Mouse (Mus musculus): ENCODE results near the gene Fgfr2.

DNA sequence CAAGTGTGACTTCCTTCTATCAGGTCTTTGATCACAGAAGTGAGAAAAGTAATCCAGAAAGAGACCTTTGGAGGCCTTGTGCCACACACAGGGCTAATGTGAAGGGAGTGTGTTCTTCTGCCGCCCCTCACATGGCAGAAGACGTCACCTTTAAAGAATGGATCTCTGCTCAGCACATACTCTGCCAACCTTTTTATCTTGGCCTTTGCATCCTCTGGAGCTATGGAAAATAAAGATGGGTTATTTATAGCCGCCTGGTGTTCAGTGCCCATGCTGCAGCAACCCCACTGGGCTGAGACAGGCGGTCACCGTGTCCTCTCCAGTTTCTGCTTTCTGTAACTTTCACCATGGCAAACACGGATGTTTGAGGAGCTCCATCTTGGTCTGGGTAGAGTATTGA, 1515.1 kb downstream of the Fgfr2 start:
- TF ChIP-seq CTCF (conservative IDR thresholded peaks at IDR 0.05; ENCODE audit: low read length) (no peak), POU5F1 (IDR thresholded peaks at IDR 0.05; ENCODE audit: borderline replicate concordance, low read length) (no peak)

Measured in E14TG2a.4 (cell line).